Mouse (Mus musculus): Measurements from ENCODE around the gene Tmem63b. TPM values are rescaled to one million over a fixed set of nuclear protein-coding genes. Genes with fewer than 3 reads are reported as not detected.

Tmem63b gene
- polyA plus RNA-seq, 1 experiment: 112 TPM

GRCm38 (mm10) chr17:45680391-45680980, 6.2 kb downstream of the Tmem63b start:
- no peak for TF ChIP-seq POLR2A (IDR thresholded peaks at IDR 0.05; ENCODE audit: insufficient read depth, low read length)
- no peak for TF ChIP-seq CTCF (IDR thresholded peaks at IDR 0.05; ENCODE audit: low read depth, low read length)
- TF ChIP-seq EP300 (IDR thresholded peaks at IDR 0.05; ENCODE audit: insufficient read depth, low read depth, low read length): no peak
- H3K4me3 ChIP-seq (ENCODE audit: low read depth, low read length): no peak overlapping the region
- H3K36me3 ChIP-seq (ENCODE audit: control insufficient read depth, insufficient read depth, low read length, poor library complexity, severe bottlenecking): peaks cover 2% of the 10 kb centered on the region; the same call in 1 of the 2 replicates
- no peak overlapping the region for H3K9ac ChIP-seq (ENCODE audit: low read depth, poor library complexity, severe bottlenecking)
- H3K27ac ChIP-seq (ENCODE audit: insufficient read depth, low read length): no peak overlapping the region
- peaks cover 2% of the 10 kb centered on the region for H3K4me1 ChIP-seq (ENCODE audit: control insufficient read depth, insufficient read depth, low read length)
- H3K27me3 ChIP-seq (ENCODE audit: control insufficient read depth, insufficient read depth, low read length, poor library complexity, severe bottlenecking): no peaks in the 10 kb centered on the region
- no peaks in the 10 kb centered on the region for H3K9me3 ChIP-seq (replicated peaks; ENCODE audit: control insufficient read depth, insufficient read depth, low read length, poor library complexity, severe bottlenecking)

- peaks cover 12% of the 10 kb centered on the region for H3K36me3 ChIP-seq (ENCODE audit: control insufficient read depth, insufficient read depth, low read length, poor library complexity, severe bottlenecking)
- H3K27me3 ChIP-seq (ENCODE audit: control insufficient read depth, insufficient read depth, low read length, poor library complexity, severe bottlenecking): no peaks in the 10 kb centered on the region
- peaks cover 2% of the 10 kb centered on the region for H3K4me1 ChIP-seq (ENCODE audit: control insufficient read depth, insufficient read depth, low read length)
- H3K9ac ChIP-seq (ENCODE audit: low read depth, poor library complexity, severe bottlenecking): no peak overlapping the region
- no peak overlapping the region for H3K4me3 ChIP-seq (ENCODE audit: low read depth, low read length)
- H3K27ac ChIP-seq (ENCODE audit: insufficient read depth, low read length): no peak overlapping the region
- H3K9me3 ChIP-seq (replicated peaks; ENCODE audit: control insufficient read depth, insufficient read depth, low read length, poor library complexity, severe bottlenecking): no peaks in the 10 kb centered on the region
- TF ChIP-seq POLR2A (IDR thresholded peaks at IDR 0.05; ENCODE audit: insufficient read depth, low read length): no peak
- TF ChIP-seq CTCF (IDR thresholded peaks at IDR 0.05; ENCODE audit: low read depth, low read length): peak; percentile 61
- TF ChIP-seq EP300 (IDR thresholded peaks at IDR 0.05; ENCODE audit: insufficient read depth, low read depth, low read length): no peak
These were observed 8.6 kb downstream of the Tmem63b start for GRCm38 (mm10) chr17:45678106-45678505.

GRCm38 (mm10) chr17:45672598-45672997, 14.1 kb downstream of the Tmem63b start:
- no peaks in the 10 kb centered on the region for H3K27me3 ChIP-seq (ENCODE audit: control insufficient read depth, insufficient read depth, low read length, poor library complexity, severe bottlenecking)
- H3K9ac ChIP-seq (ENCODE audit: low read depth, poor library complexity, severe bottlenecking): no peak overlapping the region
- H3K9me3 ChIP-seq (replicated peaks; ENCODE audit: control insufficient read depth, insufficient read depth, low read length, poor library complexity, severe bottlenecking): no peaks in the 10 kb centered on the region
- no peak overlapping the region for H3K27ac ChIP-seq (ENCODE audit: insufficient read depth, low read length)
- H3K4me3 ChIP-seq (ENCODE audit: low read depth, low read length): no peak overlapping the region
- H3K36me3 ChIP-seq (ENCODE audit: control insufficient read depth, insufficient read depth, low read length, poor library complexity, severe bottlenecking): peaks cover 28% of the 10 kb centered on the region
- TF ChIP-seq POLR2A (IDR thresholded peaks at IDR 0.05; ENCODE audit: insufficient read depth, low read length) (no peak), CTCF (IDR thresholded peaks at IDR 0.05; ENCODE audit: low read depth, low read length) (no peak)
- H3K4me1 ChIP-seq (ENCODE audit: control insufficient read depth, insufficient read depth, low read length): no peaks in the 10 kb centered on the region

GRCm38 (mm10) chr17:45671821-45672220, 14.9 kb downstream of the Tmem63b start:
- Histone ChIP-seq H3K9ac (ENCODE audit: low read depth, poor library complexity, severe bottlenecking) (no peak overlapping the region), H3K9me3 (replicated peaks; ENCODE audit: control insufficient read depth, insufficient read depth, low read length, poor library complexity, severe bottlenecking) (no peaks in the 10 kb centered on the region), H3K4me3 (ENCODE audit: low read depth, low read length) (no peak overlapping the region), H3K27me3 (ENCODE audit: control insufficient read depth, insufficient read depth, low read length, poor library complexity, severe bottlenecking) (no peaks in the 10 kb centered on the region), H3K27ac (ENCODE audit: insufficient read depth, low read length) (no peak overlapping the region), H3K36me3 (ENCODE audit: control insufficient read depth, insufficient read depth, low read length, poor library complexity, severe bottlenecking) (peaks cover 26% of the 10 kb centered on the region), H3K4me1 (ENCODE audit: control insufficient read depth, insufficient read depth, low read length) (peaks cover 3% of the 10 kb centered on the region)
- peak; percentile 26 for TF ChIP-seq CTCF (IDR thresholded peaks at IDR 0.05; ENCODE audit: low read depth, low read length)
- TF ChIP-seq EP300 (IDR thresholded peaks at IDR 0.05; ENCODE audit: insufficient read depth, low read depth, low read length): no peak

GRCm38 (mm10) chr17:45667986-45668385, 18.7 kb downstream of the Tmem63b start:
- Histone ChIP-seq H3K4me1 (ENCODE audit: control insufficient read depth, insufficient read depth, low read length) (peaks cover 3% of the 10 kb centered on the region), H3K9me3 (replicated peaks; ENCODE audit: control insufficient read depth, insufficient read depth, low read length, poor library complexity, severe bottlenecking) (no peaks in the 10 kb centered on the region), H3K36me3 (ENCODE audit: control insufficient read depth, insufficient read depth, low read length, poor library complexity, severe bottlenecking) (peaks cover 15% of the 10 kb centered on the region), H3K27me3 (ENCODE audit: control insufficient read depth, insufficient read depth, low read length, poor library complexity, severe bottlenecking) (no peaks in the 10 kb centered on the region), H3K4me3 (ENCODE audit: low read depth, low read length) (no peak overlapping the region), H3K27ac (ENCODE audit: insufficient read depth, low read length) (no peak overlapping the region), H3K9ac (ENCODE audit: low read depth, poor library complexity, severe bottlenecking) (no peak overlapping the region)
- TF ChIP-seq EP300 (IDR thresholded peaks at IDR 0.05; ENCODE audit: insufficient read depth, low read depth, low read length) (no peak), POLR2A (IDR thresholded peaks at IDR 0.05; ENCODE audit: insufficient read depth, low read length) (no peak), CTCF (IDR thresholded peaks at IDR 0.05; ENCODE audit: low read depth, low read length) (no peak)

GRCm38 (mm10) chr17:45667481-45667880, 19.2 kb downstream of the Tmem63b start:
- H3K36me3 ChIP-seq (ENCODE audit: control insufficient read depth, insufficient read depth, low read length, poor library complexity, severe bottlenecking): peaks cover 10% of the 10 kb centered on the region
- no peak overlapping the region for H3K9ac ChIP-seq (ENCODE audit: low read depth, poor library complexity, severe bottlenecking)
- no peak for TF ChIP-seq CTCF (IDR thresholded peaks at IDR 0.05; ENCODE audit: low read depth, low read length)
- no peaks in the 10 kb centered on the region for H3K27me3 ChIP-seq (ENCODE audit: control insufficient read depth, insufficient read depth, low read length, poor library complexity, severe bottlenecking)
- H3K9me3 ChIP-seq (replicated peaks; ENCODE audit: control insufficient read depth, insufficient read depth, low read length, poor library complexity, severe bottlenecking): no peaks in the 10 kb centered on the region
- H3K27ac ChIP-seq (ENCODE audit: insufficient read depth, low read length): no peak overlapping the region
- H3K4me3 ChIP-seq (ENCODE audit: low read depth, low read length): no peak overlapping the region
- peaks cover 3% of the 10 kb centered on the region for H3K4me1 ChIP-seq (ENCODE audit: control insufficient read depth, insufficient read depth, low read length)

Measured in ES-Bruce4 (cell line).